Mouse (Mus musculus): ENCODE results near the gene Dnmt3b. TPM values are rescaled to one million over a fixed set of nuclear protein-coding genes. Genes with fewer than 3 reads are reported as not detected.

The Dnmt3b gene
- polyA plus RNA-seq, 2 experiments = 6.6 to 7.3 TPM

DNA sequence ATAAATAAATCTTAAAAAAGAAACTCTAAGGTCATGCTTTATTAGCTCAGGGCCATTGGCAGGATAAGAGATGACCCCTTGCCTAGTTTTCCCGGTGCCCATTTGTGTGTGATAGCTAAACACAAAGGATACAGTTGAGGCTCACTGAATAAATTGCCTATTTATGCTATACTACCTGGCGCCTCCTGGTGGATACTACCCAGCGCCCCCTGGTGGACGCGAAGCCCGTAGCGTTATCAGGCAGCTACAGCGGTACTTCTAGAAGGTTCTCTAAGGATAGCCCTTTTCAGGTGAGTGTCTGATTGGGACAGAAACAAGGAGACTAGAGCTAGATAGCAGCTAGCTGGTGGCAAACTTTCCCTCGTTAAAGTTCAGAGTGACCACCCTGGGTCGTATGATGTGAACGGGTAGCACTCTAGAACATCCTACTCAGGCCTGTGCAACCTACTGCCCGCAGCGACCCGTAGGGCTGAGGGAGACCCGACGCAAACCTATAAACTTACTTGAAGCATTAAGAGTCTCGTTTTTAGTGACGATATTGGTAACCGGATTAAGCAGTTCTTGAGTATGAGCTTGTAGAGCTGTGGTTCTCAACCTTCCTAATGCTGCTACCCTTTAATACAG is 45.3 kb downstream of the Dnmt3b start:
- H3K4me3 ChIP-seq (replicated peaks; ENCODE audit: low read length) = no peak overlapping the region
- ATAC-seq (ENCODE audit: low FRiP score, low read depth) (no peak), DNase-seq (ENCODE audit: low spot score) (peak; percentile 4)
- TF ChIP-seq POLR2A (IDR thresholded peaks at IDR 0.05; ENCODE audit: borderline replicate concordance, extremely low read depth, insufficient read depth, insufficient read length) = no peak
- no peak overlapping the region for H3K9ac ChIP-seq (ENCODE audit: low read depth, low read length, severe bottlenecking)
- no peak overlapping the region for H3K27ac ChIP-seq (replicated peaks; ENCODE audit: low read depth, low read length)
- H3K4me2 ChIP-seq (replicated peaks; ENCODE audit: low read depth, low read length, severe bottlenecking) = no peak overlapping the region
- H3K9me3 ChIP-seq (ENCODE audit: control insufficient read depth, low read length) = no peaks in the 10 kb centered on the region
- WGBS = 66% methylated on average over 19 of the region's 19 CpGs
- H3K36me3 ChIP-seq (ENCODE audit: control insufficient read depth, insufficient read depth, low read length) = no peaks in the 10 kb centered on the region
- no peaks in the 10 kb centered on the region for H3K27me3 ChIP-seq (ENCODE audit: control insufficient read depth, insufficient read depth, low read length)
- no peaks in the 10 kb centered on the region for H3K4me1 ChIP-seq (ENCODE audit: control insufficient read depth, insufficient read depth, low read length)

DNA sequence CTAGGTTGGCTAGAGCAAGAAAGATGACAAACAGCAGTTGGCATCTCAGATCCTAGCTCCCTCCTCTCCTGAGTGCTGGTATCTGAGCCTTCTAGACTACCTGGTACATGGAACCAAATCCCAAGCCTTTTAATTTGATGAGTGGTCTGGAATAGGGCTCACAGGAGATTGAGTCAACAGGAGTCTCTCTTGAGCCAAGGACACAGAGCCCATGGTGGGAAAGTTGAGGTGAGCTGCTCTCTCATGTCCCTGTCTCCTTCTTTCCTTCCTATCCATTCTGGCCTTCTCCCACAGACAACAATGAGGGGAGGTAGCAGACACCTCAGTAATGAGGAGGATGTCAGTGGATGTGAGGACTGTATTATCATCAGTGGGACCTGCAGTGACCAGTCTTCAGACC is 47.1 kb downstream of the Dnmt3b start, which contains the start of gene Dnmt3c:
Gene Dnmt3c (plus strand): TSS at position 301 of the 400 bp plus-strand sequence.
- no peaks in the 10 kb centered on the region for H3K36me3 ChIP-seq (ENCODE audit: control insufficient read depth, insufficient read depth, low read length)
- no peak within 1 kb of the TSS for H3K27ac ChIP-seq (replicated peaks; ENCODE audit: low read depth, low read length)
- H3K9ac ChIP-seq (ENCODE audit: low read depth, low read length, severe bottlenecking) = no peak within 1 kb of the TSS
- H3K4me3 ChIP-seq (replicated peaks; ENCODE audit: low read length) = no peak within 1 kb of the TSS
- TF ChIP-seq POLR2A (IDR thresholded peaks at IDR 0.05; ENCODE audit: borderline replicate concordance, extremely low read depth, insufficient read depth, insufficient read length) = no peak
- no peaks in the 10 kb centered on the region for H3K9me3 ChIP-seq (ENCODE audit: control insufficient read depth, low read length)
- no peak within 1 kb of the TSS for H3K4me2 ChIP-seq (replicated peaks; ENCODE audit: low read depth, low read length, severe bottlenecking)
- no peaks in the 10 kb centered on the region for H3K4me1 ChIP-seq (ENCODE audit: control insufficient read depth, insufficient read depth, low read length)
- ATAC-seq (ENCODE audit: low FRiP score, low read depth) (no peak), DNase-seq (ENCODE audit: low spot score) (no peak)
- H3K27me3 ChIP-seq (ENCODE audit: control insufficient read depth, insufficient read depth, low read length) = no peaks in the 10 kb centered on the region

DNA sequence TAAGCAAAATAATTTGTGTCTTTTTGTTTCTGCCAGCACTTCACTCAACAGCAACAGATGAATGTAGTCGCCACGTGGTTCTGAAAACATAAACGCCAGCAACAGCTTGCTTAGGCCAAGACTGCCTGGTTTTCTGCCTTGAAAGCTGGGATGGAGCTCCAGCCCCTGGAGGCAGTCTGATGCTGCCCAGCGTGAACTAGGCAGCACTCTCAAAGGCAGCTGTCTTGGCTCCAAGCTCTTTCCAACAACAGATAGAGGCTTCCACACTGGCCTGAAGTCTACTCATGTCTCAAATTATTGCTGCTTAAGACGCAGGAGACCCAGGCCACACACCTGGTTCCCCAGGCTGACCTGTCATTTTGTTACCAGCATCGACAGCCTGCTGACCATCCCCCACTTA is 54.1 kb downstream of the Dnmt3b start:
- ATAC-seq (ENCODE audit: low FRiP score, low read depth) (no peak), DNase-seq (ENCODE audit: low spot score) (no peak)
- no peak overlapping the region for H3K4me2 ChIP-seq (replicated peaks; ENCODE audit: low read depth, low read length, severe bottlenecking)
- no peaks in the 10 kb centered on the region for H3K36me3 ChIP-seq (ENCODE audit: control insufficient read depth, insufficient read depth, low read length)
- no peak for TF ChIP-seq POLR2A (IDR thresholded peaks at IDR 0.05; ENCODE audit: borderline replicate concordance, extremely low read depth, insufficient read depth, insufficient read length)
- WGBS = 23% methylated on average over 6 of the region's 6 CpGs
- no peak overlapping the region for H3K27ac ChIP-seq (replicated peaks; ENCODE audit: low read depth, low read length)
- no peak overlapping the region for H3K4me3 ChIP-seq (replicated peaks; ENCODE audit: low read length)
- no peak overlapping the region for H3K9ac ChIP-seq (ENCODE audit: low read depth, low read length, severe bottlenecking)
- no peaks in the 10 kb centered on the region for H3K4me1 ChIP-seq (ENCODE audit: control insufficient read depth, insufficient read depth, low read length)
- H3K9me3 ChIP-seq (ENCODE audit: control insufficient read depth, low read length) = no peaks in the 10 kb centered on the region
- no peaks in the 10 kb centered on the region for H3K27me3 ChIP-seq (ENCODE audit: control insufficient read depth, insufficient read depth, low read length)

DNA sequence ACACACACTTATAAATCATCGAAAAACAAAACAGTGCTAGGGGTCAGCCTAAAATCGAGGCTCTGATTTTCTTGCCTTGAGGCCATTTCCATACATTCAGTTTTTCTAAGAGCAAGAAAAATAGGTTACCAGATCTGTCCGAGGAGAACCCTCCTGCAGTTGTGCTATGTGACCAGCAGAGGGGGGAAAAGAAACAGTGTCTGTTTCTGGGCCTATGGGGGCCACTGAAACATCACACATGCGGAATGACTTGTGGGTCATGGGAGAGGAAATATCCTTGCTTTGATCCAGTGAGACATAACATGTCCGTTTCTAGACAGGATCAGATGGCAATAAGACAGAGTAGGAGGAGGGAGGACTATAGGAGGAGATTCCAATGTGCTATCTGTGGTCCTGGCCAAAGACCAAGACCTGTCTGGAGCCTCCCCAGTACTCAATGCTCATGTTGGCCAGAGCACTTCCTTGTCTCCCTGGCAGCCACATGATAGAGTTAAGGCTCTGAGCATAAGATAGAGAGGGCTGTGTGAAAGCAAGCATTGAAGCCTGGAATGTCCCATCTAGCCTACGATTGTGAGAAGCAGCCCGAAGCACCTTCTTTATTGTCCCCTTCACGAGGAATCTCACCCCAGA is 61.6 kb downstream of the Dnmt3b start:
- no peaks in the 10 kb centered on the region for H3K9me3 ChIP-seq (ENCODE audit: control insufficient read depth, low read length)
- H3K36me3 ChIP-seq (ENCODE audit: control insufficient read depth, insufficient read depth, low read length) = no peaks in the 10 kb centered on the region
- H3K4me1 ChIP-seq (ENCODE audit: control insufficient read depth, insufficient read depth, low read length) = 0 out of 2 replicates have a peak, but pooled peaks cover 3% of the 10 kb centered on the region
- no peak overlapping the region for H3K27ac ChIP-seq (replicated peaks; ENCODE audit: low read depth, low read length)
- no peaks in the 10 kb centered on the region for H3K27me3 ChIP-seq (ENCODE audit: control insufficient read depth, insufficient read depth, low read length)
- H3K4me3 ChIP-seq (replicated peaks; ENCODE audit: low read length) = no peak overlapping the region
- ATAC-seq (ENCODE audit: low FRiP score, low read depth) (0 out of 2 replicates have a peak, but pooled peaks have one; percentile 18), DNase-seq (ENCODE audit: low spot score) (peak; percentile 45)
- no peak for TF ChIP-seq POLR2A (IDR thresholded peaks at IDR 0.05; ENCODE audit: borderline replicate concordance, extremely low read depth, insufficient read depth, insufficient read length)
- no peak overlapping the region for H3K9ac ChIP-seq (ENCODE audit: low read depth, low read length, severe bottlenecking)
- WGBS = 53% methylated on average over 8 of the region's 8 CpGs
- no peak overlapping the region for H3K4me2 ChIP-seq (replicated peaks; ENCODE audit: low read depth, low read length, severe bottlenecking)

DNA sequence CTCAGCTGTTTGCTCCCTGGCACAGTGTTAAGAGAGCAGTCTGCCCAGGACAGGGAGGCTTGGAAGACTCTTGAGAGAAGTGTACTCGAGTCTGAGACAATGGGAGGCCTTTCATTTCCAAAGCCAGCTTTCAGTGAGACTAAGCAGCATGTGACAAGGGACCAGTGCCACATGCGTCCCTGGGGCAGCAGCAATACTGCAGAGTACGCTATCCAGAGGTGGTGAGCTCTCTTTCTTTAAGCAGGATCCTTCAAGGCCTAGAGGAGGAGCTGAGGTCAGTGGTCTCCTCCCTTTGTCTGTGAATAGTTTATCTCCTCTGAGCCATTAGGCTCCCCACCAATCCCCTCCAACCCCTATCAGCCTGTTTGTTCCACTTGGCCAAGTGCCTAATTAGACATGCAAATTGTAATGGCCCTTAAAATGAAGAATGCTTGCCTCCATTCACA is 63.4 kb downstream of the Dnmt3b start:
- WGBS = 58% methylated on average over 3 of the region's 3 CpGs
- Histone ChIP-seq H3K27me3 (ENCODE audit: control insufficient read depth, insufficient read depth, low read length) (no peaks in the 10 kb centered on the region), H3K27ac (replicated peaks; ENCODE audit: low read depth, low read length) (peak overlapping the region; percentile 63; the same call in 1 of the 2 replicates), H3K36me3 (ENCODE audit: control insufficient read depth, insufficient read depth, low read length) (no peaks in the 10 kb centered on the region), H3K4me3 (replicated peaks; ENCODE audit: low read length) (no peak overlapping the region), H3K9me3 (ENCODE audit: control insufficient read depth, low read length) (no peaks in the 10 kb centered on the region), H3K4me1 (ENCODE audit: control insufficient read depth, insufficient read depth, low read length) (0 out of 2 replicates have a peak, but pooled peaks cover 3% of the 10 kb centered on the region), H3K9ac (ENCODE audit: low read depth, low read length, severe bottlenecking) (no peak overlapping the region), H3K4me2 (replicated peaks; ENCODE audit: low read depth, low read length, severe bottlenecking) (no peak overlapping the region)
- no peak for ATAC-seq (ENCODE audit: low FRiP score, low read depth)
- TF ChIP-seq POLR2A (IDR thresholded peaks at IDR 0.05; ENCODE audit: borderline replicate concordance, extremely low read depth, insufficient read depth, insufficient read length) = no peak
- DNase-seq (ENCODE audit: low spot score) = no peak

All from limb, embryonic 14.5 days (tissue).